Mouse (Mus musculus) left cerebral cortex, postnatal 25 days (tissue): ENCODE measurements around the gene Ntrk3. TPM values are rescaled to one million over a fixed set of nuclear protein-coding genes. Genes with fewer than 3 reads are reported as not detected.

Source experiments
- DNase-seq, 2 experiments: peaks; one replicate each; pipeline ENCODE4 v3.0.0; 2022; ENCODE audit warnings: low spot score in 2 of 2, mixed read lengths in 1 of 2
- intact Hi-C: fragments of 180-260 bp; cut with DNase I; formaldehyde crosslinking; loops from one replicate; pipeline ENCODE4 v1.15.1; 2025
- total RNA-seq, 2 experiments: library from RNA; stranded (reverse); gene quantifications; 2 replicates each; pipeline ENCODE4 v1.2.3; 2021

Gene Ntrk3
- total RNA-seq, 2 experiments from 2014 or later: 149 to 159 TPM

GRCm38 (mm10) chr7:78497819-78498218 is 240.0 kb downstream of the Ntrk3 start:
- no peak for DNase-seq
- intact Hi-C loops: no loop called here

GRCm38 (mm10) chr7:78493591-78493990 is 244.2 kb downstream of the Ntrk3 start:
- no peak for DNase-seq
- intact Hi-C loops: no loop called here

GRCm38 (mm10) chr7:78491176-78491575 is 246.6 kb downstream of the Ntrk3 start:
- intact Hi-C loops: no loop called here
- no peak for DNase-seq

- no peak for DNase-seq
- intact Hi-C loops: no loop called here
Measured at GRCm38 (mm10) chr7:78484290-78484689, 253.5 kb downstream of the Ntrk3 start.

GRCm38 (mm10) chr7:78483729-78484128 is 254.1 kb downstream of the Ntrk3 start:
- no peak for DNase-seq
- intact Hi-C loops: no loop called here

- DNase-seq: no peak
- intact Hi-C loops: no loop called here
Measured at GRCm38 (mm10) chr7:78483061-78483460, 254.8 kb downstream of the Ntrk3 start.

GRCm38 (mm10) chr7:78478881-78479280 is 258.9 kb downstream of the Ntrk3 start:
- intact Hi-C loops: no loop called here
- DNase-seq: no peak

GRCm38 (mm10) chr7:78471755-78472154 is 266.1 kb downstream of the Ntrk3 start:
- intact Hi-C loops: no loop called here

GRCm38 (mm10) chr7:78471270-78471669 is 266.5 kb downstream of the Ntrk3 start:
- no peak for DNase-seq
- intact Hi-C loops: no loop called here

More at GRCm38 (mm10) chr7:78471755-78472154, 266.1 kb downstream of the Ntrk3 start:
- no peak for DNase-seq

- intact Hi-C loops: no loop called here
- no peak for DNase-seq
Measured at GRCm38 (mm10) chr7:78462605-78463004, 275.2 kb downstream of the Ntrk3 start.

- DNase-seq: no peak
- intact Hi-C loops: no loop called here
Measured at GRCm38 (mm10) chr7:78459021-78459420, 278.8 kb downstream of the Ntrk3 start.

- DNase-seq: no peak
- intact Hi-C loops: no loop called here
Measured at GRCm38 (mm10) chr7:78451666-78452065, 286.1 kb downstream of the Ntrk3 start.

- DNase-seq: no peak
- intact Hi-C loops: no loop called here
Measured at GRCm38 (mm10) chr7:78449909-78450592, 287.8 kb downstream of the Ntrk3 start.

GRCm38 (mm10) chr7:78448841-78449240 is 289.0 kb downstream of the Ntrk3 start:
- DNase-seq: no peak
- intact Hi-C loops: no loop called here

GRCm38 (mm10) chr7:78443373-78444036 is 294.3 kb downstream of the Ntrk3 start:
- intact Hi-C loops: no loop called here
- DNase-seq: no peak

GRCm38 (mm10) chr7:78441706-78442105 is 296.1 kb downstream of the Ntrk3 start:
- DNase-seq: no peak
- intact Hi-C loops: no loop called here

GRCm38 (mm10) chr7:78440896-78441295 is 296.9 kb downstream of the Ntrk3 start:
- no peak for DNase-seq

GRCm38 (mm10) chr7:78440476-78440875 is 297.3 kb downstream of the Ntrk3 start:
- intact Hi-C loops: no loop called here

More at GRCm38 (mm10) chr7:78440896-78441295, 296.9 kb downstream of the Ntrk3 start:
- intact Hi-C loops: no loop called here

GRCm38 (mm10) chr7:78439361-78440120 is 298.3 kb downstream of the Ntrk3 start:
- peak in 1 of 2 experiments; percentile 18 for DNase-seq
- intact Hi-C loops: no loop called here

More at GRCm38 (mm10) chr7:78440476-78440875, 297.3 kb downstream of the Ntrk3 start:
- DNase-seq: no peak

- intact Hi-C loops: no loop called here
- no peak for DNase-seq
Measured at GRCm38 (mm10) chr7:78433617-78434144, 304.1 kb downstream of the Ntrk3 start.
